Mouse (Mus musculus) kidney, embryonic 16.5 days (tissue): ENCODE measurements around the gene Plcxd3. TPM values are rescaled to one million over a fixed set of nuclear protein-coding genes. Genes with fewer than 3 reads are reported as not detected.

ENCODE experiments used
- ATAC-seq: fragments of 200-750 bp; cut with Nextera tagmentation; 2 replicates; pipeline ENCODE4 v1.8.0; 2017; ENCODE audit warnings: moderate TSS enrichment; ENCODE audit not compliant: low FRiP score, low TSS enrichment
- H3K27ac ChIP-seq: fragments of 300-500 bp; sonication (generic); 2 replicates; pipeline ENCODE4 v1.5.1; 2014; ENCODE audit warnings: low read length
- H3K27me3 ChIP-seq: fragments of 300-500 bp; sonication (generic); 2 replicates; pipeline ENCODE4 v1.6.1; 2014; ENCODE audit warnings: low read length, control low read depth, mixed read lengths; ENCODE audit not compliant: insufficient read depth
- H3K36me3 ChIP-seq: fragments of 300-500 bp; sonication (generic); 2 replicates; pipeline ENCODE4 v1.6.1; 2014; ENCODE audit warnings: low read length, control low read depth, mixed read lengths; ENCODE audit not compliant: insufficient read depth
- H3K4me1 ChIP-seq: fragments of 300-500 bp; sonication (generic); 2 replicates; pipeline ENCODE4 v1.6.1; 2014; ENCODE audit warnings: low read length, control low read depth, mixed read lengths; ENCODE audit not compliant: insufficient read depth
- H3K4me2 ChIP-seq: fragments of 300-500 bp; sonication (generic); replicated peaks from 2 replicates; pipeline ENCODE4 v1.6.1; 2014; ENCODE audit warnings: low read depth, low read length
- H3K4me3 ChIP-seq: fragments of 300-500 bp; sonication (generic); 2 replicates; pipeline ENCODE4 v1.5.1; 2014; ENCODE audit warnings: mild to moderate bottlenecking, low read length
- H3K9ac ChIP-seq: fragments of 300-500 bp; sonication (generic); replicated peaks from 2 replicates; pipeline ENCODE4 v1.6.1; 2014; ENCODE audit warnings: low read length
- H3K9me3 ChIP-seq: fragments of 300-500 bp; sonication (generic); 2 replicates; pipeline ENCODE4 v1.6.1; 2016; ENCODE audit warnings: low read length, control low read depth
- WGBS: fragments of 180-500 bp; shearing (Covaris S2); extraction: QIAGEN DNeasy Blood & Tissue Kit; methylation state at CpG from one replicate; pipeline ENCODE4 v1.1.7; 2014; 5-methylcytosine and 5-hydroxymethylcytosine counted together
- polyA plus RNA-seq: library from polyadenylated mRNA; unstranded; fragments of >200 nt; fragmentation: Nextera tagmentation; extraction: Ambion mirVana; gene quantifications from 2 replicates; pipeline ENCODE4 v1.2.1, GENCODE M21; 2015

The Plcxd3 gene
- polyA plus RNA-seq, 1 experiment from 2014 or later, result 2.1 TPM

GRCm38 (mm10) chr15:4376221-4376631 is 935 bp downstream of the Plcxd3 start:
- H3K4me1 ChIP-seq, result peaks cover 11% of the 10 kb centered on the region; the same call in 1 of the 2 replicates
- no peaks in the 10 kb centered on the region for H3K36me3 ChIP-seq
- no peak overlapping the region for H3K27ac ChIP-seq
- H3K9me3 ChIP-seq, result no peaks in the 10 kb centered on the region
- no peak for ATAC-seq
- H3K4me3 ChIP-seq, result peak overlapping the region; percentile 49
- no peak overlapping the region; the same call in 1 of the 2 replicates for H3K9ac ChIP-seq
- peaks cover 4% of the 10 kb centered on the region for H3K27me3 ChIP-seq
- WGBS, result 20% methylated on average over 8 of the region's 8 CpGs
- H3K4me2 ChIP-seq, result peak overlapping the region; percentile 77

- H3K27ac ChIP-seq, result no peak overlapping the region
- H3K4me2 ChIP-seq, result no peak overlapping the region
- 55% methylated on average over 5 of the region's 5 CpGs for WGBS
- H3K9ac ChIP-seq, result no peak overlapping the region
- no peaks in the 10 kb centered on the region for H3K9me3 ChIP-seq
- no peak for ATAC-seq
- H3K4me1 ChIP-seq, result peaks cover 11% of the 10 kb centered on the region; the same call in 1 of the 2 replicates
- peaks cover 4% of the 10 kb centered on the region for H3K27me3 ChIP-seq
- H3K36me3 ChIP-seq, result no peaks in the 10 kb centered on the region
- no peak overlapping the region for H3K4me3 ChIP-seq
Measured at GRCm38 (mm10) chr15:4378766-4379165, 3.5 kb downstream of the Plcxd3 start.

GRCm38 (mm10) chr15:4387774-4388173 is 12.5 kb downstream of the Plcxd3 start:
- no peaks in the 10 kb centered on the region for H3K9me3 ChIP-seq
- H3K4me3 ChIP-seq, result no peak overlapping the region
- H3K27ac ChIP-seq, result no peak overlapping the region
- no peaks in the 10 kb centered on the region for H3K27me3 ChIP-seq
- ATAC-seq, result no peak
- no peaks in the 10 kb centered on the region for H3K4me1 ChIP-seq
- H3K36me3 ChIP-seq, result no peaks in the 10 kb centered on the region
- H3K4me2 ChIP-seq, result no peak overlapping the region
- H3K9ac ChIP-seq, result no peak overlapping the region

GRCm38 (mm10) chr15:4400096-4400495 is 24.8 kb downstream of the Plcxd3 start:
- no peaks in the 10 kb centered on the region for H3K36me3 ChIP-seq
- no peaks in the 10 kb centered on the region for H3K27me3 ChIP-seq
- no peak overlapping the region for H3K4me2 ChIP-seq
- WGBS, result 73% methylated on average over 4 of the region's 4 CpGs
- H3K4me1 ChIP-seq, result no peaks in the 10 kb centered on the region
- no peak overlapping the region for H3K27ac ChIP-seq
- H3K9ac ChIP-seq, result no peak overlapping the region
- ATAC-seq, result no peak
- H3K4me3 ChIP-seq, result no peak overlapping the region
- 0 out of 2 replicates have a peak, but pooled peaks cover 5% of the 10 kb centered on the region for H3K9me3 ChIP-seq

GRCm38 (mm10) chr15:4411333-4411732 is 36.0 kb downstream of the Plcxd3 start:
- Histone ChIP-seq H3K9ac (no peak overlapping the region), H3K9me3 (no peaks in the 10 kb centered on the region), H3K27ac (no peak overlapping the region), H3K36me3 (no peaks in the 10 kb centered on the region), H3K27me3 (no peaks in the 10 kb centered on the region), H3K4me2 (no peak overlapping the region), H3K4me1 (no peaks in the 10 kb centered on the region), H3K4me3 (no peak overlapping the region)
- WGBS, result 75% methylated on average over 2 of the region's 2 CpGs
- ATAC-seq, result no peak

- no peak for ATAC-seq
- H3K4me1 ChIP-seq, result no peaks in the 10 kb centered on the region
- H3K9ac ChIP-seq, result no peak overlapping the region
- no peaks in the 10 kb centered on the region for H3K9me3 ChIP-seq
- H3K27ac ChIP-seq, result no peak overlapping the region
- H3K4me2 ChIP-seq, result no peak overlapping the region
- H3K27me3 ChIP-seq, result no peaks in the 10 kb centered on the region
- H3K4me3 ChIP-seq, result no peak overlapping the region
- no peaks in the 10 kb centered on the region for H3K36me3 ChIP-seq
Measured at GRCm38 (mm10) chr15:4440081-4440480, 64.8 kb downstream of the Plcxd3 start.

- Histone ChIP-seq H3K9ac (no peak overlapping the region), H3K27me3 (no peaks in the 10 kb centered on the region), H3K36me3 (no peaks in the 10 kb centered on the region), H3K4me1 (no peaks in the 10 kb centered on the region), H3K4me3 (no peak overlapping the region), H3K9me3 (no peaks in the 10 kb centered on the region), H3K4me2 (no peak overlapping the region), H3K27ac (no peak overlapping the region)
- 88% methylated on average over 3 of the region's 3 CpGs for WGBS
- no peak for ATAC-seq
Measured at GRCm38 (mm10) chr15:4496182-4496581, 120.9 kb downstream of the Plcxd3 start.

- Histone ChIP-seq H3K4me3 (no peak overlapping the region), H3K4me1 (no peaks in the 10 kb centered on the region), H3K9me3 (no peaks in the 10 kb centered on the region), H3K36me3 (no peaks in the 10 kb centered on the region), H3K9ac (no peak overlapping the region), H3K27me3 (no peaks in the 10 kb centered on the region), H3K4me2 (no peak overlapping the region), H3K27ac (no peak overlapping the region)
- 74% methylated on average over 2 of the region's 2 CpGs for WGBS
- ATAC-seq, result no peak
Measured at GRCm38 (mm10) chr15:4496984-4497383, 121.7 kb downstream of the Plcxd3 start.

- Histone ChIP-seq H3K27me3 (no peaks in the 10 kb centered on the region), H3K4me3 (no peak overlapping the region), H3K36me3 (no peaks in the 10 kb centered on the region), H3K9me3 (no peaks in the 10 kb centered on the region), H3K9ac (no peak overlapping the region), H3K27ac (no peak overlapping the region), H3K4me1 (no peaks in the 10 kb centered on the region), H3K4me2 (no peak overlapping the region)
- 77% methylated on average over 3 of the region's 3 CpGs for WGBS
- ATAC-seq, result no peak
Measured at GRCm38 (mm10) chr15:4498036-4498435, 122.7 kb downstream of the Plcxd3 start.

- Histone ChIP-seq H3K9me3 (no peaks in the 10 kb centered on the region), H3K36me3 (no peaks in the 10 kb centered on the region), H3K4me2 (no peak overlapping the region), H3K27ac (no peak overlapping the region), H3K4me3 (no peak overlapping the region), H3K27me3 (no peaks in the 10 kb centered on the region), H3K9ac (no peak overlapping the region), H3K4me1 (no peaks in the 10 kb centered on the region)
- ATAC-seq, result no peak
- WGBS, result 88% methylated on average over 3 of the region's 3 CpGs
Measured at GRCm38 (mm10) chr15:4503366-4503765, 128.1 kb downstream of the Plcxd3 start.
